Mouse (Mus musculus): ENCODE measurements at regions not wholly inside any gene's neighbourhood (a gene's known extent, or its start where the extent isn't known, plus 50 kb on each side); places are given as distances from the start of the nearest gene placed in this dataset.

GRCm38 (mm10) chr9:117872387-117873081 is 167.8 kb upstream of the Azi2 start:
- peak in 1 of 2 experiments; percentile 60 for DNase-seq (ENCODE audit: extremely low spot score in 1 of 2, low spot score in 2 of 2)
- intact Hi-C loops (cut with DNase I) = no loop called here

GRCm38 (mm10) chr9:117872021-117872386 is 168.3 kb upstream of the Azi2 start:
- intact Hi-C loops (cut with DNase I) = no loop called here
- no peak for DNase-seq (ENCODE audit: extremely low spot score in 1 of 2, low spot score in 2 of 2)

GRCm38 (mm10) chr9:117870616-117871015 is 169.7 kb upstream of the Azi2 start:
- intact Hi-C loops (cut with DNase I) = no loop called here
- DNase-seq (ENCODE audit: extremely low spot score in 1 of 2, low spot score in 2 of 2) = no peak

- DNase-seq (ENCODE audit: extremely low spot score in 1 of 2, low spot score in 2 of 2) = no peak
- intact Hi-C loops (cut with DNase I) = no loop called here
These were observed 176.4 kb upstream of the Azi2 start for GRCm38 (mm10) chr9:117863944-117864343.

GRCm38 (mm10) chr9:117863318-117863717 is 177.0 kb upstream of the Azi2 start:
- DNase-seq (ENCODE audit: extremely low spot score in 1 of 2, low spot score in 2 of 2) = no peak
- intact Hi-C loops (cut with DNase I) = no loop called here

- DNase-seq (ENCODE audit: extremely low spot score in 1 of 2, low spot score in 2 of 2) = no peak
These were observed 180.7 kb upstream of the Azi2 start for GRCm38 (mm10) chr9:117859580-117860045.

GRCm38 (mm10) chr9:117843531-117843930 is 196.8 kb upstream of the Azi2 start:
- no peak for DNase-seq (ENCODE audit: extremely low spot score in 1 of 2, low spot score in 2 of 2)
- intact Hi-C loops (cut with DNase I) = no loop called here

More at GRCm38 (mm10) chr9:117859580-117860045, 180.7 kb upstream of the Azi2 start:
- intact Hi-C loops (cut with DNase I) = no loop called here

GRCm38 (mm10) chr9:117836696-117837380 is 203.5 kb upstream of the Azi2 start:
- intact Hi-C loops (cut with DNase I) = no loop called here
- DNase-seq (ENCODE audit: extremely low spot score in 1 of 2, low spot score in 2 of 2) = no peak

GRCm38 (mm10) chr9:117833586-117833985 is 203.9 kb upstream of the Rbms3 start:
- no peak for DNase-seq (ENCODE audit: extremely low spot score in 1 of 2, low spot score in 2 of 2)
- intact Hi-C loops (cut with DNase I) = no loop called here

GRCm38 (mm10) chr9:117814661-117815060 is 184.9 kb upstream of the Rbms3 start:
- intact Hi-C loops (cut with DNase I) = no loop called here
- no peak for DNase-seq (ENCODE audit: extremely low spot score in 1 of 2, low spot score in 2 of 2)

GRCm38 (mm10) chr9:117813216-117813615 is 183.5 kb upstream of the Rbms3 start:
- intact Hi-C loops (cut with DNase I) = no loop called here
- no peak for DNase-seq (ENCODE audit: extremely low spot score in 1 of 2, low spot score in 2 of 2)

GRCm38 (mm10) chr9:117805812-117806211 is 176.1 kb upstream of the Rbms3 start:
- intact Hi-C loops (cut with DNase I) = no loop called here
- DNase-seq (ENCODE audit: extremely low spot score in 1 of 2, low spot score in 2 of 2) = no peak

GRCm38 (mm10) chr9:117784186-117784591 is 154.5 kb upstream of the Rbms3 start:
- intact Hi-C loops (cut with DNase I) = no loop called here
- DNase-seq (ENCODE audit: extremely low spot score in 1 of 2, low spot score in 2 of 2) = no peak

GRCm38 (mm10) chr9:117754651-117755050 is 124.9 kb upstream of the Rbms3 start:
- DNase-seq (ENCODE audit: extremely low spot score in 1 of 2, low spot score in 2 of 2) = no peak
- intact Hi-C loops (cut with DNase I) = no loop called here

- no peak for DNase-seq (ENCODE audit: extremely low spot score in 1 of 2, low spot score in 2 of 2)
- intact Hi-C loops (cut with DNase I) = no loop called here
These were observed 123.8 kb upstream of the Rbms3 start for GRCm38 (mm10) chr9:117753466-117753865.

GRCm38 (mm10) chr9:117744906-117745305 is 115.2 kb upstream of the Rbms3 start:
- intact Hi-C loops (cut with DNase I) = no loop called here
- DNase-seq (ENCODE audit: extremely low spot score in 1 of 2, low spot score in 2 of 2) = no peak

- no peak for DNase-seq (ENCODE audit: extremely low spot score in 1 of 2, low spot score in 2 of 2)
- intact Hi-C loops (cut with DNase I) = no loop called here
These were observed 99.7 kb upstream of the Rbms3 start for GRCm38 (mm10) chr9:117729366-117729765.

- no peak for DNase-seq (ENCODE audit: extremely low spot score in 1 of 2, low spot score in 2 of 2)
- intact Hi-C loops (cut with DNase I) = no loop called here
These were observed 90.5 kb upstream of the Rbms3 start for GRCm38 (mm10) chr9:117720161-117720598.

- intact Hi-C loops (cut with DNase I) = no loop called here
- no peak for DNase-seq (ENCODE audit: extremely low spot score in 1 of 2, low spot score in 2 of 2)
These were observed 87.6 kb upstream of the Rbms3 start for GRCm38 (mm10) chr9:117717346-117717745.

- no peak for DNase-seq (ENCODE audit: extremely low spot score in 1 of 2, low spot score in 2 of 2)
- intact Hi-C loops (cut with DNase I) = no loop called here
These were observed 86.8 kb upstream of the Rbms3 start for GRCm38 (mm10) chr9:117716476-117716875.
